Mouse (Mus musculus) spleen, postnatal 10 days (tissue): ENCODE results near the gene Il1r1.

Source experiments
- DNase-seq, 2 experiments: peaks; one replicate each; pipeline ENCODE4 v3.0.0; 2021 to 2022; ENCODE audit warnings: low spot score in 2 of 2

Il1r1 gene

DNA sequence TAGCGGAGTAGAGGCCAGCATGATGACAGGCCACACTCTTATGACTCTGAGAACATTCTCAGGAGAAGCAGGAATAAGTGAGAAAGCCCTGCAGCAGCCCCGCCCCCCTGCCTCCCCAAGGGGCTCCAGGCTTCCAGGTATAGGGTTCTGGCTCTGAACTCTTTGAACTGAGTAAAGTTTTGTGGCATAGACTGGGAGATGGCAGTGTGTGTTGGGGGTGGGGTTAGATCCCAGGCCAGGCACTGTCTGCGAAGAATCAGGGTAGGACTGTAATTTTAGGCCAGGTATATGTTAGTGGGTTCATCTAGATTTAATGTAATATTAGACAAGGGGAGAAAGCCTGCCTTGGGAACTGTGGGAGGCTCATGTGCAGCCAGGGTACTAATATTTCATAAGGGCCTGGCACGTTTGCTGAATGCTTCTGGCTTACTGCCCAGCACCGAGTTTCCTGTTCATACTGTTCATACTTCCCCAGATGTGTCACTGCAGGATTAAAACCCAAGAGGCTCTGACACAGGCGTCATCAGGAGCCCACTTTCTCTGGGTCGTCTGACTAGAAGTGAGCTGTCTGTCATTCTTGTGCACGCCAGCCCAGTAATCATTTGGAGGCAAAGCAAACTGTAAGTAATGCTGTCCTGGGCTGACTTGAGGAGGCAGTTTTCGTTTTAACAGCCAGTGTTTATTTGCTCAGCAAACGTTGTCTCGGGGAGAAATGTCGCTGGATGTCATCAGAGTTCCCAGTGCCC is at the start of gene Il1r1:
Gene Il1r1 (plus strand): TSS at position 542 of the 746 bp plus-strand sequence.
- DNase-seq = peak in 1 of 2 experiments; percentile 47

DNA sequence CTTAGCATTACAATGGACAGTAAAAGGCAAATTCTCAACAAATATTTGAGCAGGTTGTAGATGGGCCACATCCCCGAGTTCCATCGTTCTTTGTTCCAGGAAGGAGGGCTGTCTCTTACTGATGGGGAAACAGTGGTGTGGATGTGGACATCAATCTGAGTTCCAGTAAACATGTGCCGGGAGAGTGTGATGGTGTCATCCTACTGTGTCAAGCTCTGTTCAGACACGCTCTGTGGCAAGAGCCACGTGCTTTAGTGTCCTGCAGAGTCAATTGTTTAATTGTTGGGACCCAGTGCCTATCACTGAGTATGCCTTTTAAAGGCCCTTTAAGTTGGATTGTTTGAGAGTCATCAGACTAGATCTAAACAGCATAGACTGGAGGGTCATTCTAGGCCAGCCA is 49.8 kb upstream of the Il1r1 start:
- no peak for DNase-seq

GRCm38 (mm10) chr1:40175797-40176196 is 49.1 kb upstream of the Il1r1 start:
- DNase-seq = no peak

DNA sequence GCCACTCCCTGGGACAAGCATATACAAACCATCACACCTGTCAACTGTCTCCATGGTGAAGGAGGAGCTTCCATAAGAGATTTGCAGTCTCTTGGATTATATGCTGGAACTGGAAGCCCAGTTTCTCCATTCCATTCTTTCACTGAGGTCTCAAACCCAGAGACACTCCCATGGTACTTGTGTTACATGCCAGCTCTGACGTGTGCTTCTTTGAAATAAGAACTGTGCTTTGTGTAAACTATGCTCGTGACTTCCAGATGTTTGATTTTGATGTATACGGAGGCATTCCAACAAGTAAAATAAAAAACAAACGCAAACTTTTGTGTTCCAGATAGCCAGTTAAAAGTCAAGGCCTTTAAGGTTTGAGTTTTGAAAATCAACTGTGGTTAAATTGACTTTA is 45.8 kb upstream of the Il1r1 start:
- no peak for DNase-seq

DNA sequence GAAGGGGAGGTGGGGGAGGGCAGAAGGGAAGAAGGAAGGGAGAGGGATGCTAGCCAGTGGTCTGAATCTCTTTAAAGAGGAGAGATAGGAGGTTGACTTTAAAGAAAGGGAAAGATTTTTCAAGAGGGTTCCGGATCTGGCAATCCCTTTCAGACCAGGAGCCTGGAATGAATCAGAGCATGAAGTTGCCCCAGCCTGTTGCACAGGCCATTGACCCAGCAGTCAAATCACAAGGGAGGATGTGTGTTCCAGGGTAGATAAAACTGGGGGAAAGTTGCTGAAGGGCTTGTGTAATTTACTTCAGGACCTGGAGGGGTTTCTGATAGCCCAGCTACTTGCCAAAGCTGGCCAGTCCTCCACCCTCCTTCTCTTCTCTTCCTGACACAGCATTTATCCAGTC is 45.4 kb upstream of the Il1r1 start:
- DNase-seq = no peak

DNA sequence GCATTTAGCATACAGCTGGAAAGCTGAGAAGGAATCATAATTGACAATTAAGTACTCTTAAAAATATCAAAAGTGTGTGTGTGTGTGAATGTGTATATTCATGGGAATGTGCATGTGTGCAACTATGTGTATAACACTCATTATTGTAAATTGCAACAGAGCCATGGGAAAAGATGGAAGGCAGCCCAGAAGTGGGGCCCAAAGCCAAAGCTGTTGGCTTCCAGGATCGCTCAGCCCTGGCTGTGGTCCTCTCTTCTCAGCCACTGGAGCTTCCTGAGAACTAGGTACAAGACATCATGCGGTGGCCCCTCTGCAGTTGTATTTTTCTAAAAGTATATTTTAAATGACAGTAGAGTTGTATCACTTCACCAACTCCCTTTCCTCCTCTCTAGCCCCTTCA is 44.0 kb upstream of the Il1r1 start:
- DNase-seq = no peak

- DNase-seq = no peak
These were observed 43.2 kb upstream of the Il1r1 start for GRCm38 (mm10) chr1:40181716-40182115.

- DNase-seq = no peak
These were observed 41.5 kb upstream of the Il1r1 start for GRCm38 (mm10) chr1:40183410-40183809.

DNA sequence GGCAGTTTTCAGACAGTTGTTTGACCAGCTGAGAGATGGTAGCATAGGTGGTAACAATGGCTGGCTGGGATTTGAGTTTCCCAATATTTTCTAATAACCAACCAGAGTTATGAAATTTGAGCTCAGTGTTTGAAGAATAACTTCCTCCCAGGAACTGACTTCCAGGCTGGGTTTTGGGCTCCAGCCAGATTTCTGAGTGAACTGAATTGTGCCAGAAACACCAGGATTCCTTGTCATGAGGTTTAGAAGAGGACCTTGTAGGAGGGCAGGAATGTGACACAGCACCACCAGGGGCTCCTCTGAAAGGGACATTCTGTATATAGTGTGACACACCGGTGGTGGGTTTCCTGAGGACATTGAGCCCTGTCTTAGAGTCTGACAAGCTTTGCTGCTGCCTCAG is 36.9 kb upstream of the Il1r1 start:
- no peak for DNase-seq

DNA sequence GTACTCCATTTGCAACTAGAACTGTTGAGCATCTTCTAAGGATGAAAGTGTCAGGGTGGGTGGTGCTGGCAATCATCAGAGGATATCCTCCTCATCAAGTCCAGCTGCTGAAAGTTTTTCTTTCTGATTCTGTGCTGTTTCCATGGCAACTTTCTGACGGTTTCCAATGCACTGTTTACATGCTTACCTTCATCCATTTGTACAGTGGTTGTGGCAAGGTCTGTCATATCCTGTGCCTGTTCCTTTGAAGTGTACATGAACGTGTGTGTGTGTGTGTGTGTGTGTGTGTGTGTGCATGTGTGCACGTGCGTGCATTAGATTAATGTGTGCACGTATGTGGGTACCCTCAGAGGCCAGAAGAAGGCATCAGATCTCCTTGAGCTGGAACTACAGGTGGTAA is 34.9 kb upstream of the Il1r1 start:
- DNase-seq = no peak

- no peak for DNase-seq
These were observed 34.0 kb upstream of the Il1r1 start for GRCm38 (mm10) chr1:40190837-40191236.

DNA sequence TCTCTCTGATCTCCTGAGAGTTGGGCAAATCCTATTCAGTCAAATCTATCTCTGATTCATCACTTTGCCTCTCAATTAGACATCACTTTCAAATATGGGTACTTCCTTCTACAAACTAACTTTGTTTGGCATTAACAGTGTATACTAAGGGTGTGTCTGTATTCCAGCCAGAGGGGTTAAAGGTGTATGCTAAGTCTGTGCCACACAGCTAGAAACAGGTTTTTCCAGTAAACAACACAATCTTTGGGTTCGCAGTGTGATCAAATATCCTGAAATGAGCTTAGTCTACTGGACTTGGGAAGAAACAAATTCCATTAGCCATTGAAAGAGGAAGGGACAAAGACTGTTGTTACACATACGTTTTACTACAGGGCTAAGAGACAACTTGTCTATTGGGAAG is 30.6 kb upstream of the Il1r1 start:
- no peak for DNase-seq

DNA sequence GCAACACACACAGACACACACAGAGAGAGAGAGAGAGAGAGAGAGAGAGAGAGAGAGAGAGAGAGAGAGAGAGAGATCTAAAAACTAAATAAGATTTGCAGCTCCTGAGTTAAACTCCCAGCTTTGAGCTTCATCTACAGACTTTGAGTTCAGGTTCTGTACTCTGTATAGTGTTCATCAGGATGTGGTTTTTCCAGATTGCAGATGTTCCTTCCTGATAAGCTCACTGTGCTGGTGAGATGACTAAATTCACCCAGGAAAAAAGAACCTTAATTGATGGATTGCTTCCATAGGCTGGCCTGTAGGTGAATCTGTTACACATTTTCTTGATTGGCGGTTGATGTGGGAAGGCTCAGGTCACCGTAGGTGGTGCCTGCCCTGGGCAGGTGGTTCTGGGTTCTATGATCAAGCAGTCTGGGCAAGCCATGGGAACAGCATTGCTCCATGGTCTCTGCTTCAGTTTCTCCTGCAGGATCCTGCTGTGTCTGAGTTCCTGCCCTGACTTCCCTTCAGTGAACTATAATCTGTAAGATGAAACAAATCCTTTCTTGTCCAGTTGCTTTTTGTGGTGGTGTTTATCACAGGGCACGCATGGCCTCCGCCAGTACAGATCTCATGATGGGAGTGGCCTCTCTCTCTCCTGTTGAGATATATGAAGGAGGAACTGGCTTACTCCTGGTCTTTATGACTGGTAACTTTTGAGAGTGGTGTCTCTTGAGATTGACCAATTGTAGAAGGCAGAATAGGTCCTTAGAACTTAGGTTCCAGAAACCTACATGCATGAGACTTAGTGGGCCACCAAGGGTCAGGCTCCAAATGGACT is 11.3 kb upstream of the Il1r1 start:
- no peak for DNase-seq

GRCm38 (mm10) chr1:40217521-40217920 is 7.4 kb upstream of the Il1r1 start:
- DNase-seq = no peak

DNA sequence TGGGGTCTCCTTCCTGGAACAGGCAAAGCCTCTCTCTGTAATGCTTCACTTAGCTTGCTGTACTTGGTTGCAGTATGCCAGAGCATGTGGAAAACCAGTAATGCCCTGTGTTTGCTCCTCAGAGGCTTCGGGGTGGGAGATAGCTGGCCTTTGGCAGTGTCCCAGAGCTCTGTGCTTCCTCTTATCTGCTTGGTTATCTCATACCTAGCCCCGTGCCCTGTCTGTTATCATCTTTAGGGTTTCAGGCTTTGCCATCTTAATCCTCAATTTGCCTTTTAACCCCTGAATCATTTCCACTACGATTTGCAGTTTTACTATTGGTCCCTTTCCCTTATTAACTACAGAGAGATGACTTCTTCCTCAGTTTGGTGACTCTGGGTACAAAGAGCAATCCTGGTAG is 6.3 kb upstream of the Il1r1 start:
- no peak for DNase-seq

GRCm38 (mm10) chr1:40220549-40220948 is 4.3 kb upstream of the Il1r1 start:
- DNase-seq = no peak

GRCm38 (mm10) chr1:40221864-40222263 is 3.0 kb upstream of the Il1r1 start:
- no peak for DNase-seq

GRCm38 (mm10) chr1:40222680-40223079 is 2.2 kb upstream of the Il1r1 start:
- DNase-seq = no peak

DNA sequence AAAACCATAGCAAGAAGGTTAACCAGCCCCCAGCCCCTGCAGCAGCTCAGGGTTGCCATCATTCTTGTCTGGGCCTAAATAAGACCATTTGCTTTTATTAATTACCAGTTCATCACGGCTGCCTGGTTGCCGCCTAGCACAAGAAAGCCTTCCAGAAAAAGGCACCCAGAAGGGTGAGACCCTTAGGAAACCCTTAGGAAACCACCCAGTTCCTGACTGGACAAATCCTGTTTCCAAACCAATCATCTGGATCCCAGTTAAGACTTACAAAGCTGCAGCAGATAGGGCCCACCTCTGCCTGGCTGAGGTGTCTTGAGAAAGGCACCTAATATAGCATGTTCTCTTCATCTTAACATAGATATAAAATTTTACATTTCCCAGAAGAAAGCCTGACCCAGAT is 1.3 kb upstream of the Il1r1 start:
- DNase-seq = no peak

DNA sequence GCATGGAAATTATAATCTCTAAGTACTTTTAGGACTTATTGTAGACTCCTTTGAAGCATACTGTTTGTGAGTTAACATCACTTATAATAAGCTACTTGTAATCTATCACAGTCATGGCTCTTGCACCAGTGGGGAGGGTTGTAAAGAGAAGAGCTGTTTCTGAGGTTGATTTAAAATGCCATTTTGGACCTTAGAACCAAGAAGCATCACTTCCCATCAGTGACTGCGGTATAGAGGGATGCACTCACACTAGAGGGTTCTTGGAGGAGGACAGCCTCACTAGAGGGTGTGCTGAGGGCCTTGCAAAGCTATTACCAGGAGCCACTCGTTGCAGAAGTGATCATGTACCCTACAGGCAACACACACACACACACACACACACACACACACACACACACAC is 700 bp downstream of the Il1r1 start:
- DNase-seq = no peak

GRCm38 (mm10) chr1:40229033-40229432 is 4.2 kb downstream of the Il1r1 start:
- no peak for DNase-seq

DNA sequence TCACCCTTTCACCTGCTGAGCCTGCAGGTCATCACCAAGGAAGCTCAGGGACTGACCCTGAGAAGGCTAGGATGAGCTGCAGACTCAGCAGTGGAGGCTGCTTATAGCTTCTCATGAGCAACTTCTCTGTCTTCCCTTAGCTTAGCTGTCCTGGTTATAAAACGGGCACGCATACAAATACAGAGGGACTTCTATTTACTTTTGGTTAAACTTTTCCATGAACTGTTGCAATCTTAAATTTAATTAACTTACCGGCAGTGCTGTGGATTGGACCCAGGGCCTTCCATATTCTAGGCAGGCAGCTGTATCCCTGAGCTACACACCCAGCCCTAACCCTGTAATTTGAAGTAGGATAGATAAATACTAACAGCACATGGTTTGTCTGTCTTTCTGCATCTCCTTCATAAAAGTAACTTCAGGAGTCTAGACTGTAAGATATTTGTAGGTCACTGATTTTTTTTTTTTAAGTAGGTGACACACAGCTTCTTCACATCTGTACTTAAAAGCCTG is 4.9 kb downstream of the Il1r1 start:
- no peak for DNase-seq

GRCm38 (mm10) chr1:40230336-40230735 is 5.5 kb downstream of the Il1r1 start:
- no peak for DNase-seq
